Mouse (Mus musculus): ENCODE measurements around the gene Ccnl2. TPM values are rescaled to one million over a fixed set of nuclear protein-coding genes. Genes with fewer than 3 reads are reported as not detected.

Ccnl2 gene
- total and polyA plus RNA-seq, 2 experiments from 2014 or later: 68.3 to 113 TPM

DNA sequence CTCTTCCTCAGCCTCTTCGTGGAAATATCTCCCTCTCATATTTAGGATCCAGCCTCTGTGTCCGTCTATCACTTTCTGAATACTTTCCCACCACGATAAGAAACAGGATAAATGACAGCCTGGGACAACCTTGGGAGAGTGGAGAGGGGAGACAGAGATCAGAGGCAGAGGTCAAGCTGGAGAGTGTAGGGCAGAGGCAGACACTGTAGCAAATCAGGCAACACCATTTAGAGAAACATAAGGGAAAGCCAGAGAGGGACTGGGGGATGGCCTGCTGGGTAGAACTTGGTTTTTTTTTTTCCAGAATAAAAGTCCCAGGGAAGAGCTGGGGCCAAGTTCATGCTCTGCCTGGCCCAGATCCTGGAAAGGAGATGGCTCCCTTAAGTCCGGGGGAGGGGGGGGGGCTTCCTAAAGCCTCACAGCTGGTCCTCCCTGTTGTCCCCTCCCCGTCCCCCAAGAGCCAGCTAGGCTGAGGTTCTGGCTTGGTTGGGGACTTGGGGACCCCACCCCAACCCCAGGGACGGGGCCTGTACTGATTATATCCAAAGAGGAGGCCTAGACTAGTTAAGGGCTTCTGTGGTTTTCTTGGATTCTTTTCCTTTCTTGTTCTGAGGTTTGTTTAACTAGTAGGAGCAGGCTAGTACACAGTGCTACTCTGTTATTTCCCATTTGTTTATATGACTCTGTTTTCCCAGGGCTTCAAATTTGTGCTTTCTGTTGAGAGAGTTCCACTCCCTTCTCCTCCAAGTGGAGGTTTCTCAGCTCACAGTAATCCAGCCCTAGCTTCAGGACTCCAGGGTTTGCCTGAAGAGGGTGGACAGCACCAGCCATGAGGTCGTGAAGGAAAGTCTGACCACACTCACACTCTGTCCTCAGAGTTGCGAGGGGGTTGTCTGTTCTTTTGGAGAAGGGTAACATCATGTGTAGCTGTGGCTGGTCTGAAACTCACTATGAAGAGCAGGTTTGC is 26.2 kb downstream of the Ccnl2 start:
- no peaks in the 10 kb centered on the region for H3K4me1 ChIP-seq (ENCODE audit: insufficient read depth)
- H3K4me2 ChIP-seq (ENCODE audit: low read depth): no peak overlapping the region
- H3K36me3 ChIP-seq (ENCODE audit: insufficient read depth): 0 out of 2 replicates have a peak, but pooled peaks cover 4% of the 10 kb centered on the region
- H3K27me3 ChIP-seq (ENCODE audit: insufficient read depth, low read length): no peaks in the 10 kb centered on the region
- DNase-seq: no peak
- H3K9ac ChIP-seq: no peak overlapping the region
- no peaks in the 10 kb centered on the region for H3K9me3 ChIP-seq (ENCODE audit: low read length)
- 59% methylated on average over 8 of the region's 8 CpGs for WGBS
- 0 out of 2 replicates have a peak overlapping the region, but pooled peaks have one; percentile 15 for H3K27ac ChIP-seq (ENCODE audit: low read depth, low read length)
- TF ChIP-seq CTCF (IDR thresholded peaks at IDR 0.05; ENCODE audit: low read depth): no peak
- ATAC-seq: no peak
- no peak overlapping the region for H3K4me3 ChIP-seq (ENCODE audit: low read depth, low read length)

DNA sequence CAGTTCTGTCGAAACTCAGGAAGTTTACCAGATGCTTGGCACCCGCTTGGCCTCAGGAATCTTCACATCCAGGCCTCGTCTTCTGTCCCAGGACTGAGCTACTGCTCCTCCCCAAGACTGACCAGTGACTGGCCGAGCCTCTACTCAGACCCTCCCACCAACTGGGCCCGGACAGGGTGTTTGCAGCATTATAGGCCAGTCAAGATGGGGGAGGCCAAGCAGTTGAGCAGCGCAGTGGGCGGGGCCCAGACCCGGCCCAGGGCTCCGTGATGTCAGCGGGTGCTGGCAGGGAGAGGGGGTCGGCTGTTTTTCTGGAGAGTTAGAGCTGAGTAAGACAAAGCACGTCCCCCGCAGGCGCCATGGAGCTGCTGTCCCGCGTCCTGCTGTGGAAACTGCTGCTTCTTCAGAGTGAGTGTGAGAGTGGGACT is 27.2 kb downstream of the Ccnl2 start, which contains the start of gene Mxra8:
Mxra8 (plus strand) TSS at position 198 of the 428 bp plus-strand sequence.
- H3K36me3 ChIP-seq (ENCODE audit: insufficient read depth): 0 out of 2 replicates have a peak, but pooled peaks cover 4% of the 10 kb centered on the region
- no peaks in the 10 kb centered on the region for H3K4me1 ChIP-seq (ENCODE audit: insufficient read depth)
- peak within 1 kb of the TSS; percentile 47 for H3K4me2 ChIP-seq (ENCODE audit: low read depth)
- TF ChIP-seq CTCF (IDR thresholded peaks at IDR 0.05; ENCODE audit: low read depth): no peak
- 0 out of 2 replicates have a peak within 1 kb of the TSS, but pooled peaks have one; percentile 10 for H3K9ac ChIP-seq
- peak within 1 kb of the TSS; percentile 16; the same call in 1 of the 2 replicates for H3K4me3 ChIP-seq (ENCODE audit: low read depth, low read length)
- H3K9me3 ChIP-seq (ENCODE audit: low read length): no peaks in the 10 kb centered on the region
- H3K27ac ChIP-seq (ENCODE audit: low read depth, low read length): peak within 1 kb of the TSS; percentile 40
- H3K27me3 ChIP-seq (ENCODE audit: insufficient read depth, low read length): no peaks in the 10 kb centered on the region
- ATAC-seq: peak; percentile 66
- DNase-seq: peak; percentile 32
- 7% methylated on average over 16 of the region's 16 CpGs for WGBS

DNA sequence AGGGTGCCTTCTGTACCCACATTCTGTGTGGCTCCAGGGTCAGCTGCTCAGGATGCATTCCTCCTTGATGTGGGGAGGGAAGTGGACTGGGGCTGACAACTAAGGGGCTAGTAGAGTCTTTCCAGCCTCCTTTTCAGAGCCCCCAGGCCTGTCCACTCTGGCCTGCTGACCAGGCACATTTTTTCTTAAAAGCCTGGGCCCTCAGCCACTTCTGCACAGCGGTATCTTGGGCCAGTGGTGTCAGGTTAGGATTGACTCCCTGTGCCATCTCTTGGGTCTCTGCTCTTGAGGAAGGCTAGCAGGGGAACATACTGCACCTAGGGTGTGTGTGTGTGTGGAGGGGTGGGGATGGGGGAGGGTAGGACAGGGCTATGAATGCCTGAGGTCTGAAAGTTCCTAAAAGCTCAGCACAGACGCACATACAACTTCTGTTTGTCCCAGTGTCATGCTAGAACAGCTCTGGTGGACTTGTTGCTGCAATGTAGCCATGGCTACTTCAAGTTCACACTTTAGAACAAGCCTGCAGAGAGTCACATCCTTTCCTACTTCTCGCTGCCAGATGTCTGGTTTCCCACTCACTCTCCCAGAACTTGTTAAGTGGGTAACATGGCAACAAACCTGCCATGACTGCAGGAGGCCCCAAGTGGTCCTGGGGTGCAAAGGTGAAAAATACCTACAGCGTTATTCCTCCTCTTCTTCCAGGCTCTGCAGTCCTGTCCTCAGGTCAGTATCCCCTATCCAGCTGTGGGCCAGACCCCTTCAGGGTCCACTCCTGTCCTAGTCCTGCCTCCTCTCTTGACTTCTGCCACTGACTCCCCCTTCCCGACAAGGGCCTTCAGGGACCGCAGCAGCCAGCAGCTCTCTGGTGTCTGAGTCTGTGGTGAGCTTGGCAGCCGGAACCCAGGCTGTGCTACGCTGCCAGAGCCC is 28.1 kb downstream of the Ccnl2 start:
- Histone ChIP-seq H3K4me3 (ENCODE audit: low read depth, low read length) (peak overlapping the region; percentile 16), H3K4me2 (ENCODE audit: low read depth) (peak overlapping the region; percentile 47), H3K4me1 (ENCODE audit: insufficient read depth) (no peaks in the 10 kb centered on the region), H3K27ac (ENCODE audit: low read depth, low read length) (peak overlapping the region; percentile 40), H3K27me3 (ENCODE audit: insufficient read depth, low read length) (no peaks in the 10 kb centered on the region), H3K9ac (0 out of 2 replicates have a peak overlapping the region, but pooled peaks have one; percentile 10), H3K9me3 (ENCODE audit: low read length) (no peaks in the 10 kb centered on the region), H3K36me3 (ENCODE audit: insufficient read depth) (0 out of 2 replicates have a peak, but pooled peaks cover 4% of the 10 kb centered on the region)
- ATAC-seq: 0 out of 2 replicates have a peak, but pooled peaks have one; percentile 17
- no peak for DNase-seq
- TF ChIP-seq CTCF (IDR thresholded peaks at IDR 0.05; ENCODE audit: low read depth): no peak
- WGBS: 10% methylated on average over 8 of the region's 8 CpGs

DNA sequence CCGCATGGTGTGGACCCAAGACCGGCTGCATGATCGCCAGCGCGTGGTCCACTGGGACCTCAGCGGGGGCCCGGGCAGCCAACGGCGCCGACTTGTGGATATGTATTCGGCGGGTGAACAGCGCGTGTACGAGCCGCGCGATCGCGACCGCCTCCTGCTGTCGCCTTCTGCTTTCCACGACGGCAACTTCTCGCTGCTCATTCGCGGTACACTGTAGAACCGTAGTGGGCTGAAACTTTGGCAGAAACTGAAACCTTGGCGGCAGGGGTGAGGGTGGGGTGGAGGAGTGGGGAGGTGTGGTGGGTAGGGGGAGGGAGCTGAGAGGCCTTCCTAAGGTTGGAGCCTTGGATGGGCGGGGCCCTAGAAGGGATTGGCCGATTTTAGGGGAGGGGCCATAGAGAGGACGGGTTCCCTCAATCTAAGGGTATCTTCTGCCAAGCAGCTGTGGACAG is 28.7 kb downstream of the Ccnl2 start:
- TF ChIP-seq CTCF (IDR thresholded peaks at IDR 0.05; ENCODE audit: low read depth): peak; percentile 53
- Histone ChIP-seq H3K4me1 (ENCODE audit: insufficient read depth) (no peaks in the 10 kb centered on the region), H3K36me3 (ENCODE audit: insufficient read depth) (0 out of 2 replicates have a peak, but pooled peaks cover 4% of the 10 kb centered on the region), H3K4me2 (ENCODE audit: low read depth) (peak overlapping the region; percentile 47), H3K9ac (no peak overlapping the region), H3K27me3 (ENCODE audit: insufficient read depth, low read length) (no peaks in the 10 kb centered on the region), H3K27ac (ENCODE audit: low read depth, low read length) (no peak overlapping the region), H3K4me3 (ENCODE audit: low read depth, low read length) (peak overlapping the region; percentile 16; the same call in 1 of the 2 replicates), H3K9me3 (ENCODE audit: low read length) (no peaks in the 10 kb centered on the region)
- DNase-seq: peak; percentile 35
- WGBS: 1% methylated on average over 30 of the region's 32 CpGs
- ATAC-seq: peak; percentile 57

DNA sequence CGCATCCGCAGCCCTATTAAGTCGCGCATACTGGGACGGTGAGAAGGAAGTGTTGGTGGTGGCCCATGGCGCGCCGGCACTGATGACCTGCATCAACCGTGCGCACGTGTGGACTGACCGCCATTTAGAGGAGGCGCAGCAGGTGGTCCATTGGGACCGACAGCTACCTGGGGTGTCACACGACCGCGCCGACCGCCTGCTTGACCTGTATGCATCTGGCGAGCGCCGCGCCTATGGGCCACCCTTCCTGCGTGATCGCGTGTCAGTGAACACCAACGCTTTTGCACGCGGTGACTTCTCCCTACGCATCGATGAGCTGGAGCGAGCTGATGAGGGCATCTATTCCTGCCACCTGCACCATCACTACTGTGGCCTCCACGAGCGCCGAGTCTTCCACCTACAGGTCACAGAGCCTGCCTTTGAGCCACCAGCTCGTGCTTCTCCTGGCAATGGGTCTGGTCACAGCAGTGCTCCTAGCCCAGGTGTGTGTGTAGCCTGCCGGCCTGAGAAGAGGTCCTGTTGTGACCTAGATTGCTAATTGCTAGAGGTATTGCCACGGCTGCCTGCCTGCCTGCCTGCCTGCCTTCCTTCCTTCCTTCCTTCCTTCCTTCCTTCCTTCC is 29.5 kb downstream of the Ccnl2 start:
- Histone ChIP-seq H3K4me1 (ENCODE audit: insufficient read depth) (peaks cover 4% of the 10 kb centered on the region; the same call in 1 of the 2 replicates), H3K27ac (ENCODE audit: low read depth, low read length) (no peak overlapping the region), H3K36me3 (ENCODE audit: insufficient read depth) (0 out of 2 replicates have a peak, but pooled peaks cover 4% of the 10 kb centered on the region), H3K9me3 (ENCODE audit: low read length) (no peaks in the 10 kb centered on the region), H3K4me2 (ENCODE audit: low read depth) (no peak overlapping the region), H3K9ac (no peak overlapping the region), H3K27me3 (ENCODE audit: insufficient read depth, low read length) (no peaks in the 10 kb centered on the region), H3K4me3 (ENCODE audit: low read depth, low read length) (no peak overlapping the region)
- TF ChIP-seq CTCF (IDR thresholded peaks at IDR 0.05; ENCODE audit: low read depth): no peak
- DNase-seq: no peak
- 42% methylated on average over 38 of the region's 38 CpGs for WGBS
- no peak for ATAC-seq

DNA sequence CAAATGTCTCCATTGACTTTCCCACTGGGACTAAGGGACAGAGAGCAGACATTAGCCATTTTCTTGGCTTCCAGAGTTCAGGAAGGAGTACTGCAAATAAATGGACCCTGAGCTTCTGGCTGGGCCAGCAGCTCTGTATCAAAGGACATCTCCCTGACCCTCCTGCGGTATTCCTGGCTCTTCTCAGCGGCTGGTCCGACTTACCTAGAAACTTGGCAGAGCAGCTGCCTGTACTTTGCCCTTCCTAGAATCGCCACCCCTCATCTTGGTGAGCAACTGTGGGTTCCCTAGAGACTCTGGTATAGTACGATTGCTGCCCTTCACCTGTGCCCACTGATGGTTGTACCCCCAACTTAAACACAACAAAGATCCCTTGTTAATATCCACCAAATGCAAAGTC is 30.9 kb downstream of the Ccnl2 start:
- Histone ChIP-seq H3K9ac (no peak overlapping the region), H3K4me3 (ENCODE audit: low read depth, low read length) (no peak overlapping the region), H3K27me3 (ENCODE audit: insufficient read depth, low read length) (no peaks in the 10 kb centered on the region), H3K4me1 (ENCODE audit: insufficient read depth) (peaks cover 8% of the 10 kb centered on the region), H3K36me3 (ENCODE audit: insufficient read depth) (0 out of 2 replicates have a peak, but pooled peaks cover 4% of the 10 kb centered on the region), H3K4me2 (ENCODE audit: low read depth) (no peak overlapping the region), H3K9me3 (ENCODE audit: low read length) (no peaks in the 10 kb centered on the region), H3K27ac (ENCODE audit: low read depth, low read length) (no peak overlapping the region)
- TF ChIP-seq CTCF (IDR thresholded peaks at IDR 0.05; ENCODE audit: low read depth): no peak
- no peak for ATAC-seq
- WGBS: 96% methylated on average over 5 of the region's 5 CpGs
- no peak for DNase-seq

Measured in forebrain, postnatal 0 days (tissue).